Mouse (Mus musculus) heart, adult 8-10 months (tissue): ENCODE data around the gene Bace1. TPM values are rescaled to one million over a fixed set of nuclear protein-coding genes. Genes with fewer than 3 reads are reported as not detected.

Source experiments
- DNase-seq: peaks from one replicate; pipeline ENCODE4 v3.0.0; 2022; ENCODE audit warnings: low spot score
- total RNA-seq, 4 experiments: library from RNA; stranded (reverse); gene quantifications; 2 replicates each; pipeline ENCODE4 v1.2.4; 2022

Gene Bace1
- total RNA-seq, 4 experiments from 2014 or later: 21.2 to 35.3 (median 27.2) TPM

- no peak for DNase-seq
Observed at GRCm38 (mm10) chr9:45893681-45894080, 55.3 kb downstream of the Bace1 start.

- no peak for DNase-seq
Observed at GRCm38 (mm10) chr9:45905196-45905595, 66.8 kb downstream of the Bace1 start.

- DNase-seq: no peak
Observed at GRCm38 (mm10) chr9:45905811-45906237, 67.4 kb downstream of the Bace1 start.

GRCm38 (mm10) chr9:45906355-45907077 is 68.1 kb downstream of the Bace1 start, which contains the start of the genes Pcsk7 and Rnf214:
TSS of gene Pcsk7 (plus strand) at chr9:45906497.
TSS of gene Rnf214 (minus strand) at chr9:45906911.
- peak; percentile 91 for DNase-seq

GRCm38 (mm10) chr9:45907078-45907428 is 68.7 kb downstream of the Bace1 start:
- peak; percentile 19 for DNase-seq

- no peak for DNase-seq
Observed at GRCm38 (mm10) chr9:45910995-45911394, 72.6 kb downstream of the Bace1 start.

- DNase-seq: peak; percentile 42
Observed at GRCm38 (mm10) chr9:45911673-45912072, 73.3 kb downstream of the Bace1 start.

Other genes with a start within 250 kb of the Bace1 start
- 1 to 10 TPM; 6.8 to 8.6 (median 7.7) TPM for gene Cep164, start 9.9 kb upstream of the Bace1 start, total RNA-seq
- gene Pcsk7, start 67.9 kb downstream of the Bace1 start, total RNA-seq: 10 to 100 TPM; 12.9 to 15.7 (median 14.6) TPM
- 10 to 100 TPM; 32.6 to 36.7 (median 34.0) TPM for gene Rnf214, start 68.3 kb downstream of the Bace1 start, total RNA-seq
- 10 to 100 TPM; 33.4 to 69.1 (median 50.0) TPM for gene Tagln, start 97.5 kb downstream of the Bace1 start, total RNA-seq
- 10 to 100 TPM; 62.1 to 77.4 (median 69.0) TPM for gene Sidt2, start 116.7 kb downstream of the Bace1 start, total RNA-seq
- 10 to 100 TPM; 44.4 to 54.1 (median 49.2) TPM for gene Pafah1b2, start 174.1 kb downstream of the Bace1 start, total RNA-seq
- gene Sik3, start 174.2 kb downstream of the Bace1 start, total RNA-seq: 10 to 100 TPM; 62.0 to 81.1 (median 73.3) TPM